Mouse (Mus musculus) gastrocnemius, adult 18-20 months (tissue): ENCODE data around the gene Acss2. TPM values are rescaled to one million over a fixed set of nuclear protein-coding genes. Genes with fewer than 3 reads are reported as not detected.

Experiments
- DNase-seq: peaks from one replicate; pipeline ENCODE4 v3.0.0; 2021; ENCODE audit warnings: low spot score
- microRNA-seq: library from miRNA; unstranded; fragments of <30 nt; microRNA quantifications from one replicate; pipeline ENCODE4 v1.2.0, GENCODE M21; 2021
- total RNA-seq, 2 experiments: library from RNA; stranded (reverse); gene quantifications; 2 replicates each; pipeline ENCODE4 v1.2.3; 2021

Acss2 gene
- total RNA-seq, 2 experiments from 2014 or later: 24.7 to 47.8 TPM

DNA sequence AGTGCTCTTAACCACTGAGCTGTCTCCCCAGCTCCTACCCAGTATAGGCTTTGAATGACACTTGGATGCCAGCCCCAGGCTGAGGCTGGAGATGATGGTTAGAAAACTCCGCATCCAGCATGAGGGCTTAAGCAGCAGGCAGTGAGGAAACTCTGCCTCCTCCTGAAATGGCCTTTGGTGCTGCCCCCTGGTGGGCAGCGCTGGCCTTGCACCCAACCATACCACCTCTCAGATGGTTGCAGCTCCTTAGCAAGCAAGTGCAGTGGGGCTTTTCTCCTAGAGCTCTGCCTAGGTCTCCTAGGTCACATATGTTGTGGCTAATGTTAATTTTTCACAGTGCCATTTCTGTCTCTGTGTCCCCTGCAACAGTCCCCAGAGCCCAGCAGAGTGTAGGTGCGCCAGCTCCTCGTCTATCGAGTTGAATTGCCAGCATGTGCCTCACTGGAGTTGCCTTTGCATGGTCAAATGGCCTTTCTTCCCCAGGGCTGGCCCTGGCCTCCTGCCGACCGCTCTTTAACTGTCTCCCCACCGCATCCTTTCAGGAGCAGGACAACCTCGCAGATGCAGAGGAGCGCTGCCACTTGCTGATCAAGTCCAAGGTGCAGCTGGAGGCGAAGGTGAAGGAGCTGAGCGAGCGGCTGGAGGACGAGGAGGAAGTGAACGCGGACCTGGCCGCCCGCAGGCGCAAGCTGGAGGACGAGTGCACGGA, 109.4 kb downstream of the Acss2 start:
- DNase-seq: peak; percentile 63

DNA sequence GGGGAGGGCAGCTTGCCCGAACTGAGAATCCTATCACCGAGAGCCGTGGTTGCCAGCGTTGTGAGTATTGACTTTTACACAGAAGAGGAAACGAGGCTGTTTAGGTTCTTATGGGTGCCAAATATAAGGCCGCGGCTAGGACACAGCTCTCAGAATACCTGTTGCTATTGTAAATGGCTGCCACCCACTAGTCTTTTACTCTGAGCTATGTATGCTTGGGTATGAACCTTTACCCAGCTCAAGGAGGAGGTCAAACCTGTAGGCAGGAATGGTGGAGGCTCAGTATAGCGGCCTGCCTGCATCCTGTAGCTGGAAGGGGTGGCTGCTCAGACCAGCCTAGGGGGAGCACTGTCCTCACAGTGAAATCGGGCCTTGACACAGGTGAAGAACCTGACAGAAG, 110.4 kb downstream of the Acss2 start:
- DNase-seq: no peak

DNA sequence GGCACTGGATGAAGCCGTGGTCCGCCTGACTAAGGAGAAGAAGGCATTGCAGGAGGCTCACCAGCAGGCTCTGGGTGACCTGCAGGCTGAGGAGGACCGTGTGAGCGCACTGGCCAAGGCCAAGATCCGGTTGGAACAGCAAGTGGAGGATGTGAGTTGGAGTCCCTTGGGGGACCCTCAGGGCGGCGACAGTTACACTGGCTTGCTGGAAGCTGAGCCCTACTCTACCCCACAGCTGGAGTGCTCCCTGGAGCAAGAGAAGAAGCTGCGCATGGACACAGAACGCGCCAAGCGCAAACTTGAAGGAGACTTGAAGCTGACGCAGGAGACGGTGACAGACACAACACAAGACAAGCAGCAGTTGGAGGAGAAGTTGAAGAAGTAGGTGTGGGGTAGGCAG, 110.8 kb downstream of the Acss2 start:
- no peak for DNase-seq

DNA sequence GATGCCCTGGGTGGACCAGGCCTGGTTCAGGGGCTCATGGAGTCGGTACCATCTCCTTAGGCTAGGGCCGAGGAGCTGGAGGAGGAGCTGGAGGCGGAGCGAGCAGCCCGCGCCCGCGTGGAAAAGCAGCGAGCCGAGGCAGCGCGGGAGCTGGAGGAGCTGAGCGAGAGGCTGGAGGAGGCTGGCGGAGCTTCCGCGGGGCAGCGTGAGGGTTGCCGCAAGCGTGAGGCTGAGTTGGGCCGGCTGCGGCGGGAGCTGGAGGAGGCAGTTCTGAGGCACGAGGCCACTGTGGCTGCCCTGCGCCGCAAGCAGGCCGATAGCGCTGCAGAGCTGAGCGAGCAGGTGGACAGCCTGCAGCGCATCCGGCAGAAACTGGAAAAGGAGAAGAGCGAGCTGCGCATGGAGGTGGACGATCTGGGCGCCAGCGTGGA, 111.5 kb downstream of the Acss2 start:
- DNase-seq: no peak

DNA sequence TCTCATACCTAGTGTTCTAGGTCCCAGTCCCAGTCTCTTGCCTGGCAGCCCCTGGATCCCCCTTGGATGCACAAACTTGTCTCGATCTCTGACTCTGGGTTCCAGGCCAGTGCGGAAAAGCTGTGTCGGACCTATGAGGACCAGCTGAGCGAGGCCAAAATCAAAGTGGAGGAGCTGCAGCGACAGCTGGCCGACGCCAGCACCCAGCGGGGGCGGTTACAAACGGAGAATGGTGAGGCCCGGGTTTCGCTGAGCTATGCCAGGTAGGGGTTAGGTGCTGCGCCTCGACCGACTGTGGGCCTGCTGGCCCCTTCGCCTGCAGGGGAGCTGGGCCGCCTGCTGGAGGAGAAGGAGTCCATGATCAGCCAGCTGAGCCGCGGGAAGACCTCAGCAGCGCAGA, 112.4 kb downstream of the Acss2 start:
- DNase-seq: no peak

DNA sequence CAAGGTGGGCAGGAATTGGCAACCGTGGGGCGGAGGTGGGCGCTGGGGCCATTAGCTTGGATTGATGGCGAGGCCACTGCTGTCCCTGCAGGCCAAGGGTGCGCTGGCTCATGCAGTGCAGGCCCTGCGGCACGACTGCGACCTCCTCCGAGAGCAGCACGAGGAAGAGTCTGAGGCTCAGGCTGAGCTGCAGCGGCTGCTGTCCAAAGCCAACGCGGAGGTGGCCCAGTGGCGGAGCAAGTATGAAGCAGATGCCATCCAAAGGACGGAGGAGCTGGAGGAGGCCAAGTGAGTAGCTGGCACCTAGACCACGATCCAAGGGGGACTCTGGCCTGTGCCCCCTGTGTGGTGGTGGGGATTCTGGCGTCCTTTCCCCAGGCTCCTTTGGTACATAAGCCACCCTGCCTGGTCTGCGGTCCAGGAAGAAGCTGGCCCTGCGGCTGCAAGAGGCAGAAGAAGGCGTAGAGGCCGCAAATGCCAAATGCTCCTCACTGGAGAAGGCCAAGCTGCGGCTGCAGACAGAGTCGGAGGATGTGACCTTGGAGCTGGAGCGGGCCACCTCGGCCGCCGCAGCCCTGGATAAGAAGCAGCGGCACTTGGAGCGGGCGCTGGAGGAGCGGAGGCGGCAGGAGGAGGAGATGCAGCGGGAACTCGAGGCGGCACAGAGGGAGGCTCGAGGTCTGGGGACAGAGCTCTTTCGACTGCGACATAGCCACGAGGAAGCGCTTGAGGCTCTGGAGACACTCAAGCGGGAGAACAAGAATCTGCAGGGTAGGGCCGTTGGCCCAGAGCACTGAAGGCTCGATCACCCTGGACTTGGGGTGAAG, 113.1 kb downstream of the Acss2 start:
- DNase-seq: no peak

DNA sequence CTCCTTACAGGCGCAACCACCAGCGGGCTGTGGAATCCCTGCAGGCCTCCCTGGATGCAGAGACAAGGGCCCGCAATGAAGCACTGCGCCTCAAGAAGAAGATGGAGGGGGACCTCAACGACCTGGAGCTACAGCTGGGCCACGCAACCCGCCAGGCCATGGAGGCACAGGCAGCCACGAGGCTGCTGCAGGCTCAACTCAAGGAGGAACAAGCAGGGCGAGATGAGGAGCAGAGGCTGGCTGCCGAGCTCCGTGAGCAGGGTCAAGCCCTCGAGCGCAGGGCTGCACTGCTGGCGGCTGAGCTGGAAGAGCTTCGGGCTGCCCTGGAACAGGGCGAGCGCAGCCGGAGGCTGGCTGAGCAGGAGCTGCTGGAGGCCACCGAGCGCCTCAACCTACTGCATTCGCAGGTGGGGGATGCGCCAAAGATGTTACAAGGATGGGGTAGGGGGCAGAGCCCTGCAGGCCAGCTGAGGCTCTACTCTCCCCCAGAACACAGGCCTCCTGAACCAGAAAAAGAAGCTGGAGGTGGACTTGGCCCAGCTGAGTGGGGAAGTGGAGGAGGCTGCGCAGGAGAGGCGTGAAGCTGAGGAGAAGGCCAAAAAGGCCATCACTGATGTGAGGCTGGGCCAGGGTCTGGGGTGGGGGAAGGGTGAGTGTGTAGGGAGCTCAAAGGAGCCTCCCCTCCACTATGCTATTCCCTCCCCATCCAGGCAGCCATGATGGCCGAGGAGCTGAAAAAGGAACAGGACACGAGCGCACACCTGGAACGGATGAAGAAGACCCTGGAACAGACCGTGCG, 114.6 kb downstream of the Acss2 start:
- no peak for DNase-seq

DNA sequence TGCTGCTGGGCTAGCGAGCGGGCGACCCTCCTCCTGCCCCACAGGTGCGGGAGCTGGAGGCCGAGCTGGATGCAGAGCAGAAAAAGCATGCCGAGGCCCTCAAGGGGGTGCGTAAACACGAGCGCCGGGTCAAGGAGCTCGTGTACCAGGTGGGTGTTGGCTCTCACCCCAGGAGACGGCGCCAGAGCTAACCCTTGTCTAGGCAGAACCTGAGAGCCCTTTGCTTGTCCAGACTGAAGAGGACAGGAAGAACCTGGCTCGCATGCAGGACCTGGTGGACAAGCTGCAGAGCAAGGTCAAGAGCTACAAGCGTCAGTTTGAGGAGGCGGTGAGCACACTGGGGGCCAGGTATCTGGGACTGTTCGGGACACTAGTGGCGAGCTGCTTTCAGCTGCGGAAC, 115.4 kb downstream of the Acss2 start:
- DNase-seq: no peak

DNA sequence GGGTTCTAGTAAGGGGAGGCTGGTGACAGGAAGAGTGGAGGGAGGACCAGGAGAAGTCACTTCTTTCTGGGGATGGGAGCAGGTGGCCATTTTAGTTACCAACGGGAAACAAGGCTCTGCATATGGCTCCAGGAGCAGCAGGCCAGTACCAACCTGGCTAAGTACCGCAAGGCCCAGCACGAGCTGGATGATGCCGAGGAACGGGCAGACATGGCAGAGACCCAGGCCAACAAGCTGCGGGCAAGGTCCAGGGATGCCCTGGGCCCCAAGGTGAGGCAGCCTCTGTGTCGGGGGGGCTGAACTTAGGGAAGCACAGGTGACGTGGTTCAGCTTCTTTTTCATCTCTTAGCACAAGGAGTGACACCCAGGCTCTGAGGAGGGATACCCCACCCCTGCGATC, 116.0 kb downstream of the Acss2 start:
- no peak for DNase-seq

DNA sequence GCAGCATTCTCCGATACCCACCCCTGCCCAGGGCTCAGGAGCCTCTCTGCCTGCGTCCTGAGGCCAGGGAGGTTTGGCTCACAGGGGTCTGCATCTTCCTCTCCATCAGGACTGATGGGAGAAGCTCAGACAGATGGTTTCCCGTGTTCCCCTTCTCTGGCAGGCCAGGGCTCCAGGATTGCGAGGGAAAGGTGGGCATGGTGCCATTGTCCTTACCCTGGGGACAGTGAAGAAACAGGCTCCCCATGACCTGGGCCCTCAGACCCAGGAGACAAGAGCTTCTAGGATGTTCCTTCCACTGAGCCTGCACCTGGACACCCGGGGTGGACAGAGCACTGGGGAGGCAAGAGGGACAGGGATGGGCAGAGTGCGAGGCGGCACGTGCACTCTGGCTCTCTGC, 116.8 kb downstream of the Acss2 start:
- DNase-seq: no peak

Small RNA genes within 50 kb of the gene (microRNA-seq; reads per million reads assigned to microRNA genes)
- gene Mir499: 107 reads per million, percentile 61 among the genes with 10 or more reads in this experiment

Other genes starting within 250 kb of the Acss2 start
- 100 to 1,000 TPM; 233 to 274 TPM for gene Map1lc3a, start 241.7 kb upstream of the Acss2 start, total RNA-seq
- gene Pigu, start 160.5 kb upstream of the Acss2 start, total RNA-seq: 10 to 100 TPM; 22.4 to 25.1 TPM
- gene Trp53inp2, start 136.9 kb upstream of the Acss2 start, total RNA-seq: 100 to 1,000 TPM; 307 to 321 TPM
- 10 to 100 TPM; 11.6 to 11.8 TPM for gene Ncoa6, start 44.1 kb upstream of the Acss2 start, total RNA-seq
- gene Ggt7, start 289 bp downstream of the Acss2 start, total RNA-seq: 1 to 10 TPM; 1.1 to 1.4 TPM
- 1 to 10 TPM; 5.2 to 6.2 TPM for gene Gss, start 74.9 kb downstream of the Acss2 start, total RNA-seq
- gene Myh7b, start 93.3 kb downstream of the Acss2 start, total RNA-seq: 1 to 10 TPM; 4.5 to 7.3 TPM
- 10 to 100 TPM; 96.6 to 99.0 TPM for gene Trpc4ap, start 174.4 kb downstream of the Acss2 start, total RNA-seq
- 1 to 10 TPM; 4.3 to 4.9 TPM for gene Edem2, start 211.5 kb downstream of the Acss2 start, total RNA-seq
- gene Gm17581, start 217.9 kb downstream of the Acss2 start, total RNA-seq: not detected
- 1 to 10 TPM; 6.8 to 7.9 TPM for gene Procr, start 233.2 kb downstream of the Acss2 start, total RNA-seq